Mouse (Mus musculus): Measurements from ENCODE around the gene Agmat. TPM values are rescaled to one million over a fixed set of nuclear protein-coding genes. Genes with fewer than 3 reads are reported as not detected.

Gene Agmat
- total RNA-seq (2021), result not detected

- no peak for DNase-seq (ENCODE audit: extremely low spot score in 1 of 2, low spot score in 1 of 2)
Measured at GRCm38 (mm10) chr4:141746578-141747346, at the start of gene Agmat. TSS of gene Agmat (plus strand) at chr4:141746672.

- DNase-seq (ENCODE audit: extremely low spot score in 1 of 2, low spot score in 1 of 2), result no peak
Measured at GRCm38 (mm10) chr4:141704625-141705024, 41.8 kb upstream of the Agmat start.

GRCm38 (mm10) chr4:141705331-141705730 lies 41.1 kb upstream of the Agmat start:
- DNase-seq (ENCODE audit: extremely low spot score in 1 of 2, low spot score in 1 of 2), result peak; percentile 44 to 61

GRCm38 (mm10) chr4:141708005-141708404 lies 38.5 kb upstream of the Agmat start:
- DNase-seq (ENCODE audit: extremely low spot score in 1 of 2, low spot score in 1 of 2), result no peak

GRCm38 (mm10) chr4:141708971-141709370 lies 37.5 kb upstream of the Agmat start:
- no peak for DNase-seq (ENCODE audit: extremely low spot score in 1 of 2, low spot score in 1 of 2)

- DNase-seq (ENCODE audit: extremely low spot score in 1 of 2, low spot score in 1 of 2), result no peak
Measured at GRCm38 (mm10) chr4:141711250-141711649, 35.2 kb upstream of the Agmat start.

GRCm38 (mm10) chr4:141713598-141714142 lies 32.8 kb upstream of the Agmat start:
- DNase-seq (ENCODE audit: extremely low spot score in 1 of 2, low spot score in 1 of 2), result no peak

- no peak for DNase-seq (ENCODE audit: extremely low spot score in 1 of 2, low spot score in 1 of 2)
Measured at GRCm38 (mm10) chr4:141715027-141715426, 31.4 kb upstream of the Agmat start.

GRCm38 (mm10) chr4:141717633-141718032 lies 28.8 kb upstream of the Agmat start:
- no peak for DNase-seq (ENCODE audit: extremely low spot score in 1 of 2, low spot score in 1 of 2)

GRCm38 (mm10) chr4:141719304-141719703 lies 27.2 kb upstream of the Agmat start:
- DNase-seq (ENCODE audit: extremely low spot score in 1 of 2, low spot score in 1 of 2), result no peak

- no peak for DNase-seq (ENCODE audit: extremely low spot score in 1 of 2, low spot score in 1 of 2)
Measured at GRCm38 (mm10) chr4:141720761-141721523, 25.5 kb upstream of the Agmat start.

GRCm38 (mm10) chr4:141721961-141722360 lies 24.5 kb upstream of the Agmat start:
- no peak for DNase-seq (ENCODE audit: extremely low spot score in 1 of 2, low spot score in 1 of 2)

- peak; percentile 77 to 88 for DNase-seq (ENCODE audit: extremely low spot score in 1 of 2, low spot score in 1 of 2)
Measured at GRCm38 (mm10) chr4:141722731-141723672, 23.5 kb upstream of the Agmat start, which contains the start of gene Ddi2. TSS of gene Ddi2 (minus strand) at chr4:141723419.

GRCm38 (mm10) chr4:141723673-141724068 lies 22.8 kb upstream of the Agmat start:
- DNase-seq (ENCODE audit: extremely low spot score in 1 of 2, low spot score in 1 of 2), result peak in 1 of 2 experiments; percentile 22

- no peak for DNase-seq (ENCODE audit: extremely low spot score in 1 of 2, low spot score in 1 of 2)
Measured at GRCm38 (mm10) chr4:141724594-141724993, 21.9 kb upstream of the Agmat start.

GRCm38 (mm10) chr4:141725277-141725676 lies 21.2 kb upstream of the Agmat start:
- DNase-seq (ENCODE audit: extremely low spot score in 1 of 2, low spot score in 1 of 2), result no peak

GRCm38 (mm10) chr4:141725738-141726137 lies 20.7 kb upstream of the Agmat start:
- DNase-seq (ENCODE audit: extremely low spot score in 1 of 2, low spot score in 1 of 2), result no peak

- DNase-seq (ENCODE audit: extremely low spot score in 1 of 2, low spot score in 1 of 2), result no peak
Measured at GRCm38 (mm10) chr4:141729266-141729665, 17.2 kb upstream of the Agmat start.

- DNase-seq (ENCODE audit: extremely low spot score in 1 of 2, low spot score in 1 of 2), result no peak
Measured at GRCm38 (mm10) chr4:141730401-141730800, 16.1 kb upstream of the Agmat start.

- no peak for DNase-seq (ENCODE audit: extremely low spot score in 1 of 2, low spot score in 1 of 2)
Measured at GRCm38 (mm10) chr4:141731766-141732165, 14.7 kb upstream of the Agmat start.
